Mouse (Mus musculus) forebrain, embryonic 15.5 days (tissue): ENCODE results near the gene Thrb. TPM values are rescaled to one million over a fixed set of nuclear protein-coding genes. Genes with fewer than 3 reads are reported as not detected.

Experiments
- ATAC-seq: fragments of 200-750 bp; cut with Nextera tagmentation; replicated peaks from 2 replicates; pipeline ENCODE4 v1.8.0; 2017; ENCODE audit warnings: mild to moderate bottlenecking, moderate TSS enrichment, moderate library complexity
- H3K27ac ChIP-seq: fragments of 300-500 bp; sonication (generic); replicated peaks from 2 replicates; pipeline ENCODE4 v1.5.1; 2015; ENCODE audit warnings: mild to moderate bottlenecking, inconsistent platforms
- H3K27me3 ChIP-seq: fragments of 300-500 bp; sonication (generic); 2 replicates; pipeline ENCODE4 v1.6.1; 2015; ENCODE audit warnings: inconsistent platforms
- H3K36me3 ChIP-seq: fragments of 300-500 bp; sonication (generic); 2 replicates; pipeline ENCODE4 v1.6.1; 2015; ENCODE audit warnings: mild to moderate bottlenecking, inconsistent platforms
- H3K4me1 ChIP-seq: fragments of 300-500 bp; sonication (generic); 2 replicates; pipeline ENCODE4 v1.6.1; 2015; ENCODE audit warnings: inconsistent platforms
- H3K4me2 ChIP-seq: fragments of 300-500 bp; sonication (generic); replicated peaks from 2 replicates; pipeline ENCODE4 v1.6.1; 2015; ENCODE audit warnings: mild to moderate bottlenecking, inconsistent platforms
- H3K4me3 ChIP-seq: fragments of 300-500 bp; sonication (generic); 2 replicates; pipeline ENCODE4 v1.5.1; 2015; ENCODE audit warnings: mild to moderate bottlenecking, inconsistent platforms
- H3K9ac ChIP-seq: fragments of 300-500 bp; sonication (generic); replicated peaks from 2 replicates; pipeline ENCODE4 v1.6.1; 2015; ENCODE audit warnings: mild to moderate bottlenecking, inconsistent platforms
- H3K9me3 ChIP-seq: fragments of 300-500 bp; sonication (generic); 2 replicates; pipeline ENCODE4 v1.6.1; 2016; ENCODE audit warnings: inconsistent platforms
- WGBS: fragments of 180-500 bp; shearing (Covaris S2); methylation state at CpG from one replicate; pipeline ENCODE4 v1.1.7; 2015; ENCODE audit warnings: mixed read lengths; 5-methylcytosine and 5-hydroxymethylcytosine counted together
- polyA plus RNA-seq: library from polyadenylated mRNA; unstranded; fragments of >200 nt; fragmentation: Nextera tagmentation; extraction: Ambion mirVana; gene quantifications from 2 replicates; pipeline ENCODE4 v1.2.1, GENCODE M21; 2015

Gene Thrb
- 1.6 and 2.4 TPM in 2 replicates for polyA plus RNA-seq

DNA sequence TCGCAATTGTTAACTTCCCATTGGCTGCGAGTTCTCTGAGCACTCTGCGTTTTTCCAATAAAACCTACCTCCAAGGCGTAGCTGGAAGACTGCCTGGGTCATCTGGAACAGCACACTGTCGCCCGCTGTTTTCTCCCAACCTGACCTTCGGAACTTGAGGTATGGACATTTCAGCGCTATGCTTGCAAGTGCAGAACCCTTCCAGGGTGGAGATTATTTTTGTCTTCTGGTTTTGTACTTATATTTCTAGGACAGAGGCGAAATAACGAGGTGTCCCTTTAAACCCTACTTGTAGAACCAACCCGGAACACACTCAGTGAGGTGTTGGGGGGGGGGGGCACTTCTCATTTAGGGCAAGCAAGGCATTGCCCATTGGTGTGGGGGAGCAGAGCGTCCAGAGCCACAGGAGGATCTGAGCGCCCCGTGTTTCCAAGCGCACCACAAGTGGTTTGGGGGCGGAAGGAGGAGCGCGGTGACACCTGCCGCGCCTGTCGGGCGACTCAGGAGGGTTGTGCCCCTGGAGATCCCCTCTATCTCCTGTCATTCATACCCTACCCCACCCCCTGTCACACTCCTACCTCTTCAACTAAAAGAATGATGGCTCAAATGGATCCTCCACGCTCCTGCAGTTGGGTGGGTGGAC is at the start of gene Thrb:
TSS of gene Thrb (plus strand) at position 576 of the 643 bp plus-strand sequence.
- H3K9me3 ChIP-seq, result no peaks in the 10 kb centered on the region
- ATAC-seq, result peak; percentile 40; the same call in 1 of the 2 replicates
- H3K36me3 ChIP-seq, result no peaks in the 10 kb centered on the region
- no peak within 1 kb of the TSS for H3K27ac ChIP-seq
- H3K27me3 ChIP-seq, result peaks cover 9% of the 10 kb centered on the region
- peaks cover 26% of the 10 kb centered on the region for H3K4me1 ChIP-seq
- under 1% methylated on average over 23 of the region's 23 CpGs for WGBS
- H3K9ac ChIP-seq, result peak within 1 kb of the TSS; percentile 66
- peak within 1 kb of the TSS; percentile 67 for H3K4me3 ChIP-seq
- H3K4me2 ChIP-seq, result peak within 1 kb of the TSS; percentile 93

DNA sequence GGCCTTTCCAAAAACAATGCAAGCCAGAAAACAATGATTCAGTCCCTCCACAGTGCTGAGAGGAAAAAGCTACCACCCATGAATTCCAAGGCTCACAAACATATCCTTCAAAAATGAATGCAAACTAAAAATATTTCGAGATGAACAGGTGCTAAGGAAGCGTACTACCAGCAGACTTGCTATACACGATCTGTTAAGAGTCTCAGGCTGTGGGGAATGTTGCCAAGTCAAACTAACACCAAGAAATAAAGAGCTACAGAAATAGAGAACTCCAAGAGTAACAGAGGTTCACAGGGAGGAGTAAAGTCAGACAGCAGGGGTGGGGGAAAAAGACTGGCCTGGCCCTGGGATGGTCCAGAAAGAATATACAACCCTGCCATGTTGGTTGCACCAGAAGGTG is 38.4 kb upstream of the Thrb start:
- Histone ChIP-seq H3K27ac (no peak overlapping the region), H3K9me3 (no peaks in the 10 kb centered on the region), H3K4me2 (no peak overlapping the region), H3K27me3 (no peaks in the 10 kb centered on the region), H3K36me3 (no peaks in the 10 kb centered on the region), H3K4me3 (no peak overlapping the region), H3K4me1 (no peaks in the 10 kb centered on the region), H3K9ac (no peak overlapping the region)
- 72% methylated on average over 3 of the region's 3 CpGs for WGBS
- no peak; the same call in 1 of the 2 replicates for ATAC-seq

DNA sequence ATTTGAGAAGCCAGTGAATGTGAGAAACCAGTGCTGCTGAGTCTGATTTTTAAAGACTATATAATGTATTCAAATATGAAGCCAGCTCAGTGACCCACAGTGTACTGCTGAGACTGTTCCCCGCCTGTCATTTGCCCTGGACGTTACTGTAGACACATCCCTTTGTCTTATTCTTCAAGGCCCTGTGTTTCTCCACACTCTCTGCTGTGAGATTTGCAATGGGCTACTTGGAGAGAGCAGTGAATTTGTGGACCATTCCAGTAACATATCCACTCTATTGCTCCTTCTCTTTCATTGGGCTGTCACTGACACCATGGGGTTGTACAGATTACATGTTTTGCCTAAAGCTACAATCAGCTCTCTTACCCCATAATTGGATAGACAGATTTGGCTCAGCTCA is 36.1 kb upstream of the Thrb start:
- Histone ChIP-seq H3K9me3 (no peaks in the 10 kb centered on the region), H3K4me1 (no peaks in the 10 kb centered on the region), H3K27me3 (no peaks in the 10 kb centered on the region), H3K27ac (no peak overlapping the region), H3K4me3 (no peak overlapping the region), H3K9ac (no peak overlapping the region), H3K36me3 (no peaks in the 10 kb centered on the region), H3K4me2 (no peak overlapping the region)
- ATAC-seq, result 0 out of 2 replicates have a peak, but pooled peaks have one; percentile 29
- WGBS, result 56% methylated on average over 2 of the region's 2 CpGs

DNA sequence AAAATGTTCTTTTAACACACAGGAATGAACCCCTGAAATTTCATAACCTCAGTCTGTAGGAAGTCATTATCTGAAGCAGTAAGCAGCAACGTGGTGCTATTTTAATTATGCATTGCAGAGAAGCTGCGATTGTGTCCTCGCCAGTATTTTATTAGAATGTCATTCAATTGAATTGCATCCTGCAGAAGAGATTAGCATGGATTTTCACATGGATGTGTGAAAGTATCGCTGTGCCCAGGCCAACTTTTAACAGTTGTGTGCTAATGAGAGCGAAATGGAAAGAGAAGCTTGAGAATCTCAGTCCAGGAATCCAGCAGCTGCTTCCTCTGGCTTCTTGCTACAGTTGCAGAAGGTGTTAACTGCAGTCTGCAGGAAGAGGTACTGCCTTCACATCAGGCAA is 30.8 kb upstream of the Thrb start:
- H3K4me3 ChIP-seq, result no peak overlapping the region
- ATAC-seq, result peak; percentile 37
- 36% methylated on average over 5 of the region's 5 CpGs for WGBS
- 0 out of 2 replicates have a peak, but pooled peaks cover 4% of the 10 kb centered on the region for H3K4me1 ChIP-seq
- no peak overlapping the region for H3K9ac ChIP-seq
- no peaks in the 10 kb centered on the region for H3K36me3 ChIP-seq
- H3K4me2 ChIP-seq, result no peak overlapping the region
- no peaks in the 10 kb centered on the region for H3K9me3 ChIP-seq
- H3K27me3 ChIP-seq, result no peaks in the 10 kb centered on the region
- H3K27ac ChIP-seq, result no peak overlapping the region

DNA sequence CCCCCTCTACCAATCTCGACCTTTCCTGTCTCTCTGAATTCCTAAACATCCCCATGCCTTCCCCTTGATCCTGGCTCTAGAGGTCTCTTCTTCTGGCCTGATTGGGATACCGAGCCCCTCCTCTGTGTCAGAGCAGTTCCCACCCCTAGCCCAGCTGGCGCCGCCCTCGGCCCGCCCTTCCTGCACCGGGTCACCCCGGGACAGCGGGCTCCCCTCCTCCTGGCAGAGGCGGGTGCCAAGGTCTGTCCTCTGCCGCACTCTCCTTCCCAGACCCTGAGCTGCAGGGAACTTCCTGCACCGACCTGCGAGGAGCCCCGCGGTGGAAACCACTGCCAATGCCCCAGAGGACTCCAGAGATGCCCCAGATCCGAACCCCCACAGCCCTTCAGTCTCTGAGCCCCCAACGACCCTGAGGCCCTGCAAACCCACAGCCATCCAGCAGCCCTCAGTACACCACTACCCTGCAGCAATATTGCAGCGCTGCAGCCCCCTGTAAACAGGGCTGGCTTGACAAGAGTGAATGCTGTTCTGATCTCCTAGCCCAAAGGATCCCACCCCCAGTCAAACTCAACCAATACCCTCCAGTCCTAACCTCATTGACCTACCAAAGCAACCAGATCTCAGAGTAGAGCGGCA is 27.1 kb upstream of the Thrb start:
- peak; percentile 68; the same call in 1 of the 2 replicates for ATAC-seq
- no peaks in the 10 kb centered on the region for H3K9me3 ChIP-seq
- 0 out of 2 replicates have a peak overlapping the region, but pooled peaks have one; percentile 11 for H3K4me2 ChIP-seq
- no peak overlapping the region for H3K9ac ChIP-seq
- H3K27ac ChIP-seq, result no peak overlapping the region
- no peak overlapping the region for H3K4me3 ChIP-seq
- no peaks in the 10 kb centered on the region for H3K36me3 ChIP-seq
- WGBS, result 8% methylated on average over 19 of the region's 19 CpGs
- no peaks in the 10 kb centered on the region for H3K27me3 ChIP-seq
- H3K4me1 ChIP-seq, result 0 out of 2 replicates have a peak, but pooled peaks cover 4% of the 10 kb centered on the region

DNA sequence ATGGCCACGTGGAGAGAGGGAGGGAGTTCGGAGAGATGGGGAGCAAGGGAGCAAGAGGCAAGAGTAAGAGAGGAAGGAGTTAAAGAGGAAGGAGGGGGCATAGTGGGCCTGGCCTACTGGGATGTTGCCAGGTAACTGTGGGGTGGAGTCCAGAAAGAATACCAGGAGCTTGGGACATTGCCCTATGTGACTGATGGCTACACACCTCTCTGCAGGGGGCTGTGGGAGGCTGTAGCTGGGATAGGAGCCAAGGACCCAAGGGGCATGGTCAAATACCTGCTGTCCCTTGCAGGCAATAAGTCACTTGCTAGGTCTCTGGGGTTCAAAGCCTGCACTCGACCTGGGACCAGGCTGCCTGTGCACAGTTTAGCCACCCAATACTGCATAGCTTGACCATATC is 23.1 kb upstream of the Thrb start:
- Histone ChIP-seq H3K4me1 (0 out of 2 replicates have a peak, but pooled peaks cover 4% of the 10 kb centered on the region), H3K9ac (no peak overlapping the region), H3K4me2 (no peak overlapping the region), H3K36me3 (no peaks in the 10 kb centered on the region), H3K27ac (no peak overlapping the region), H3K27me3 (no peaks in the 10 kb centered on the region), H3K9me3 (no peaks in the 10 kb centered on the region), H3K4me3 (no peak overlapping the region)
- 62% methylated on average over 3 of the region's 3 CpGs for WGBS
- ATAC-seq, result no peak

DNA sequence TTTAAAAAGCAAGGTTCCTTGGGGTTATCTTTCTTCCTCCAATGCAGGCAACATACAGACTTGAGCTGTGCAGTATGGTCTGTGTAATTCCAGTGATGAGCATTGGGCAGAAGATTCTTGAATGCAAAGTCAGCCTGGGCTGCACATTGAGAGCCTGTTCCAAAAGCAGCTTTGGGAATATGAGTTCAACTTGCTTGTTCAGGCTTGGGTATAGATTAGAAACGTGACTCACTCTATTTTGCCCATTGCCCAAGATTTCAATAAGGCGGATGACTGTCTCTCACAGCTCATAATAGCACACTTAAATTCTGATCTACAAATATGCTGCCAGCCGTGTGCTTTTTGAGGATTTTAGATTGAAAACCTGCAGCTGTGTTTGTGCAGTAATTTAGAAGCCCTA is 18.3 kb upstream of the Thrb start:
- 60% methylated on average over 3 of the region's 3 CpGs for WGBS
- no peaks in the 10 kb centered on the region for H3K4me1 ChIP-seq

DNA sequence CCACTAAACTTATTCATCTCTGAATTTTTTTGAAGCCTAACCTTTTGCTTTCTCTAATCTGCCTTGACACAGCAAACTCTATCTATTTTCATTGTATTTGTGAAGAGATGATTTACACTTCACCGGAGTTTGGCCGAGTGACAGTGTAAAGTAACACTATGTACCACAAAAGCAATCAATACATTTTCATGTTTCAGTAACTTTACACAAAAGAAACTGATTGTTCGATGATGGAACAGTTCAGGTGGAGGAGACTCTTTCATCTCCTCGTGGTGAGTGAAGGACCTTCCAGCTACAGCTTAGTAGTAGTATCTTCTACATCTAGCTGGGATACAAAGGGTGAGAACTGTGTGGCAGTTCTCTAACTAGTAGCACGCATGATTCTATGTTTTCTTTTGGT is 5.0 kb upstream of the Thrb start:
- Histone ChIP-seq H3K4me3 (no peak overlapping the region), H3K9ac (no peak overlapping the region), H3K27ac (no peak overlapping the region), H3K36me3 (no peaks in the 10 kb centered on the region), H3K4me1 (peaks cover 10% of the 10 kb centered on the region), H3K9me3 (no peaks in the 10 kb centered on the region), H3K27me3 (no peaks in the 10 kb centered on the region), H3K4me2 (no peak overlapping the region)
- no peak for ATAC-seq
- WGBS, result 50% methylated on average over 5 of the region's 5 CpGs

More for the DNA sequence above, 18.3 kb upstream of the Thrb start:
- Histone ChIP-seq H3K9ac (no peak overlapping the region), H3K9me3 (no peaks in the 10 kb centered on the region), H3K4me2 (no peak overlapping the region), H3K4me3 (no peak overlapping the region), H3K36me3 (no peaks in the 10 kb centered on the region), H3K27me3 (no peaks in the 10 kb centered on the region), H3K27ac (no peak overlapping the region)
- ATAC-seq, result peak; percentile 55; the same call in 1 of the 2 replicates

DNA sequence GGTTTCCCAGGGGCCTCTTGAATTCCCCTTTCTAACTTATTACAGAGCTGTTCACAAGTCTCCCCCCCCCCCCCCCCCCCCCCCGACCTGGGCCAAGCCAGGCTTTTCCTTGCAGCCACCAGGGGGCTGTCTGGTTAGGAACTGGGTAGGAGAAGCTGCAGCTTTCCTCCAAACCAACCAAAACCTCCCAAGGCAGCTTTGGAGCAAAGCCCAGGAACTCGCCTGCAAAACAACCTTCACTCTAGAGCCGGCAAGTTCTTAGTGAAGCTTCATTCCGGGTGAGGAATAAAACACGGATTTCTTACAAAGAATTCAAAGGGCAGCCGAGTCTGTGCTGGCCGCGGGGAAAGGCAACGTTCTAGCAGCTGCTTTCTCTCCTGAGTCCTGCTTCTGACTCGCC is 1.0 kb upstream of the Thrb start:
- H3K27me3 ChIP-seq, result peaks cover 9% of the 10 kb centered on the region
- peak overlapping the region; percentile 67 for H3K4me3 ChIP-seq
- peaks cover 26% of the 10 kb centered on the region for H3K4me1 ChIP-seq
- no peak overlapping the region for H3K27ac ChIP-seq
- ATAC-seq, result peak; percentile 63
- under 1% methylated on average over 9 of the region's 10 CpGs for WGBS
- H3K9ac ChIP-seq, result no peak overlapping the region
- no peaks in the 10 kb centered on the region for H3K36me3 ChIP-seq
- peak overlapping the region; percentile 93 for H3K4me2 ChIP-seq
- H3K9me3 ChIP-seq, result no peaks in the 10 kb centered on the region

DNA sequence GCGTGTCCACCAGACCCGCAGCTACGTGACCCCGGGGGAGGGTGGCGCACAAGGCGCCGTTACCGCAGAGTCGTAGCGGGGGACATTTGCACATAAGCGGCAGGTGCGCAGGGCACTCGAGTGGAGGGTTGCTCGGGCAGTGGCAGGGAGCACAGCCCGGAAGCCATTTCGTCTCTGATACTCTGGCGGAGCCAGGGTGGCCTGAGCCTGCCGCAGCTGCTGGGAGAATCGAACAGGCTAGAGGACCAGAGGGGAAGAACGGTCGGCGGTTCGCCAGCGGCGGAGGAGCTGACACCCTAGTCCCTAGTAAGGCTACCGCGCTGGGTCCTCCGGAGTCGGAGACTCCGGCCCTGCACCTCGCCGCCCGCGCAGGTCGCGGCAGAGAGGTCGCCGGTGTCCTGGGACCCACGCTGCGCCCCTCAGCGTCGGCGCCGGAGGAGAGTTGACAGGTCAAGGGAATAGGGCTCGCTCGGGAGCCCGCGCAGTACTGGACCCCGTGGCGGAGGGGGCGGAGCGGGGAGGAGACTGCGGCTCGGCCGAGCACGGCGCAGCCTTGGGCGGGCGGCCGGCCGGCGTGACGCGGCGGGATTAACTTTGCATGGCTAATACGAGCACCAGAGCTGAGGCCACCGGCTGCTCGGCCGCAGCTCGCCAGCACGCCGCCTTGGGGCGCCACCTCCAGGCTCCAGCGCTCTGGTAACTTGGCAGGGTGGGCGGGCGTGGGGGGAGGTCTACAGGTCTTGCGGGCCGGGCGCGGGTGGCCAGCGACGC is 453 bp downstream of the Thrb start:
- no peaks in the 10 kb centered on the region for H3K36me3 ChIP-seq
- peaks cover 9% of the 10 kb centered on the region for H3K27me3 ChIP-seq
- no peaks in the 10 kb centered on the region for H3K9me3 ChIP-seq
- under 1% methylated on average over 79 of the region's 82 CpGs for WGBS
- H3K9ac ChIP-seq, result peak overlapping the region; percentile 66
- peak; percentile 87 for ATAC-seq
- H3K4me1 ChIP-seq, result peaks cover 26% of the 10 kb centered on the region
- no peak overlapping the region for H3K27ac ChIP-seq
- peak overlapping the region; percentile 93 for H3K4me2 ChIP-seq
- peak overlapping the region; percentile 67 for H3K4me3 ChIP-seq

DNA sequence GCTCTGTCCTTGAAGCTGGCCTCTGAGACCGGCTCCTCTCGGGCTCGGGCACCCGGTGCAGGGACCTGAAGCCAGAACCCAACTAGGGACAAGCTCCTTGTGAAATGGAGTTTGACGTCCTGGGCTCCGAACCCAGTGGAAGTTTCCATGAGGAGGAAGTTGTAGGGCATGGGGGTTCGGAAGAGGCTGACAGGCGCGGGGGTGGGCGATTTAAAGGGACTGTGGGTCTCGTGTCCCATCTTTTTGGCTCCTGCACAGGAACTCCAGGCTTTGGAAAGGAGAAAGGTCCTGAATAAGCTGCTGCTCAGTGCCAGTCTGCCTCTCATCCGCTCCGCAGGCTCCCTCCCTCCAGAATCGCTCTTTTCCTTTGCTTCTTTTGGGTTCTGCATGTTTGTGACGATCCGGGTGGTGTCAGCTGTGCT is 1.1 kb downstream of the Thrb start:
- Histone ChIP-seq H3K4me1 (peaks cover 26% of the 10 kb centered on the region), H3K27ac (no peak overlapping the region), H3K4me2 (peak overlapping the region; percentile 93), H3K9ac (peak overlapping the region; percentile 66), H3K27me3 (peaks cover 9% of the 10 kb centered on the region), H3K4me3 (peak overlapping the region; percentile 67), H3K9me3 (no peaks in the 10 kb centered on the region), H3K36me3 (no peaks in the 10 kb centered on the region)
- peak; percentile 51 for ATAC-seq
- under 1% methylated on average over 16 of the region's 16 CpGs for WGBS

DNA sequence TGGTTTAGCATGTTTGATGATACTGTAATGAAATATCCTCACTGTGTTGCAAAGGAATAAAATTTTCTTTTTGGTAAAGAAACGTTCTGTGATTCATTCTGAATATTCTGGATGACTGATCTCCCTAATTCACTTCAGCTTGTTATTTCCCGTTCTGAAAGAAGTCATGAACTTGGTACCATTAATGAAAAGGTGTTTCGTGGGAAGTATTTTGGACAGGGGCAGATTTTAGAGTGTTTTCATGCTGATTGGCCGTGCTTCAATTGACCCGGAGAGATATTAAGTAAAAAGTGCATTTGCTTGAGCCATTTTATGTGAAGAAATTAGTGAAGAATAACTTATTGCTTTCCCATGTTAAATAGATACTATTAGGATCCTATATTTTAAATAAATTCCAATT is 2.0 kb downstream of the Thrb start:
- Histone ChIP-seq H3K27ac (no peak overlapping the region), H3K4me2 (peak overlapping the region; percentile 93; the same call in 1 of the 2 replicates), H3K4me3 (peak overlapping the region; percentile 67), H3K9ac (no peak overlapping the region), H3K9me3 (no peaks in the 10 kb centered on the region), H3K27me3 (peaks cover 9% of the 10 kb centered on the region), H3K4me1 (peaks cover 26% of the 10 kb centered on the region), H3K36me3 (no peaks in the 10 kb centered on the region)
- WGBS, result 28% methylated on average over 5 of the region's 5 CpGs
- ATAC-seq, result no peak
